Mouse (Mus musculus) neutrophil, adult 59 days (primary cell): Measurements from ENCODE around the gene Tex21. TPM values are rescaled to one million over a fixed set of nuclear protein-coding genes. Genes with fewer than 3 reads are reported as not detected.

Source experiments
- total RNA-seq, 2 experiments: library from RNA; stranded (reverse); gene quantifications; 1 replicate in 1 of 2; 2 replicates in 1 of 2; pipeline ENCODE4 v1.2.4; 2023

Gene Tex21
- total RNA-seq: not detected

DNA sequence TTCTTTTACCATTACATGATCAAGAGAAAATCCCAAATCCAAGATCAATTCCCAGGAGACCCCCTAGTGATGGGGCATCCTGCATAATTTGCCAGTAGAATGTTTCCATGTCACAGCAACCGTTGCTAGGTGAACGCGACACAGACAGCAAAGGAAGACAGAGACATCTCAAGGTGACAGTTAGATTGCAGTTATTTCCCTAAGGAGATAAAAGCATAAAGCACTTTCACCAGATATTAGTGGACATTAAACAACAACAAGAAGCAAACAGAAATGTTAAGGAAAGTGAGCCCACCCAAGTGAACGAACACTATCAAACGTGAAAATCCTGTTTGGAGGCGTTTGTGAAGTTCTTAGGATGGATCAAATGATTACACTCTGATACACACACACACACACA, at the start of gene Tex21:
TSS of gene Tex21 (minus strand) at position 101 of the 400 bp plus-strand sequence.

DNA sequence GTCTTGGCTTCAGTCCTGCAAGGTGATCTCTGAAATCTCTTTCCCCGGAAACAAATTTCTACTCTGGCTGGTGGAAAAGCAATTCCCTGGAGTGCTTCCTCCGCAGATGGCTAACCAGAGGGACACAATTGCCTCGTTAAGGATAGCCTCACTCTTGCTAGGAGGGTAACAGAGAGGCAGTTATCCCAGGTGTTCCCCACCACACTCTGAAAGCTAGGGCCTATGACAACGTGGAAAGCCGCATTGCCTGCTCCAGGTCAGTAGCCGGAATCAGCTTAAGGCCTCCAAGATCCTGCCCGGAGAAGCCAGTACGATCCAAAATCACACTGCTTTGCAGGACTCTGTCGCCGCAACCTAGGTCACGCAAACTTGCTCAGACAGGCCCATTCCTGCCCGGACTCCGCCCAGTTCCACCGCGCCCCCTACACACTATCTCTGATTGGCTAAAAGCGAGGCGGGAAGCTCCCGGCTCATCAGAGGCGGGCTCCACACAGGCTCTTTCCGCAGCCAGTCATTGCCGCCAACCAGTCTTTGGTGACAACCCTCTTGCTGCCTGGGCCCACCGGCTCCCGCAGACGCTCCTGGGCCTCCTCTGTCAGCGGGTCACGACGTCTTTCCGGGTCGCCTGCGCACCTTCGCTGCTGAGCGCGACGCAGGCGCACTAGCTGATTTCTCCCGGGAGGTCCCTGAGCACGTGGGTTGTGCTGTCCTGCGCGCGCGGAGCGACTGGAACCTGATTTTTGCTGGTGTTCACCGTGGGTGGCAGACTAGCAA, 8.4 kb upstream of the Tex21 start, which contains the start of gene Mthfd1:
TSS of gene Mthfd1 (plus strand) at position 574 of the 774 bp plus-strand sequence.

DNA sequence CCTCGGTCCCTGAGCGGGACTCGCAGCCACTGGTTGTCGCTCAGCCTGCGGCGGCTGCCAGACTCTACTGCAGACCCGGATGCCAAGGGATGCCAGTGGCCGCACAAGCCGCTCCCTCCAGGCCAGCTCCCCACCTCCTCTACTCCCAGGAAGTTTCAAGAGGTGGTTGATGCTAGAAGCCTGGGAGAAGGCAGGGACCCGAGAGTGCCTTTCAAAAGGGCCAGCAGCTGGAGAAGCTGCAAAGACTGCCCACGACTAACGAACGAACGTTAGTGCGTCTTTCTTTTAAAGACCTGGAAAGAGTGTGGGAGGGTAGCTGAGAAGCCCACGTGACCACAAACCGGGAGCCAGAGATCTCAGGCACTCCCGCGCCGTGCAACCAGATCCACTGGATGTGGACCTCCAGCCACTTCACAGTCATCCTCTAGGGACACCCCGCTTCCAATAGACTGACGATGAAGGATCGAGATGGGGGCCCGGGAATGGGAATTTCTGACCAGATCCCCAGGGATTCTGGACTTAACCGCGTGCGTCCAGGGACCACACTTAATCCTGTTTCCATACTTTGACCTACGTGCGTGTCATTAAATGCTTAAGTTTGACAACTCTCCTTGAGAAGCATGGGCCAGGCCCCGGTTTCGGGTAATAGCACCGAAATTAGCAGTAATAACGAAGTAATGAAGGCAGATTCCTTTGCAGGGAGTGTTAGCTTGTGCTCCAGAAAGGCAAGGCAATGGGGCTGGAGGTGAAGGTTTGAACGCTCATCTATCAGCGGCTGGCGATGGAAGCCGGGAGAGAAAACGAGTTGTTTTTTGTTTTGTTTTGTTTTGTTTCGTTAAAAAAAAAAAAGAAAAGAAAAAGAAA, 69.3 kb downstream of the Tex21 start, which contains the start of gene Esr2:
TSS of gene Esr2 (minus strand) at position 260 of the 864 bp plus-strand sequence.

Other genes with a start within 250 kb of the Tex21 start
- gene Esr2, start 69.5 kb downstream of the Tex21 start, total RNA-seq: not detected
- gene Mthfd1, start 8.6 kb upstream of the Tex21 start, total RNA-seq: 10 to 100 TPM; 17.2 to 18.9 TPM
- gene Akap5, start 78.1 kb upstream of the Tex21 start, total RNA-seq: under 1 TPM; 0.24 to 0.47 TPM
- gene Zbtb25, start 122.9 kb upstream of the Tex21 start, total RNA-seq: 1 to 10 TPM; 6.3 to 7.2 TPM
- 1 to 10 TPM; 5.4 to 6.5 TPM for gene Zbtb1, start 123.5 kb upstream of the Tex21 start, total RNA-seq
- 1 to 10 TPM; 5.8 to 6.6 TPM for gene Hspa2, start 157.4 kb upstream of the Tex21 start, total RNA-seq
- gene Ppp1r36, start 170.8 kb upstream of the Tex21 start, total RNA-seq: under 1 TPM in 1 of 2 experiments, not detected in 1; 0.22 TPM